Mouse (Mus musculus) lung, embryonic 15.5 days (tissue): ENCODE results near the gene Gm47996. TPM values are rescaled to one million over a fixed set of nuclear protein-coding genes. Genes with fewer than 3 reads are reported as not detected.
"Not testable (repeated sequence)": the region's sequence is repeated elsewhere in the genome, so short reads cannot be mapped to it uniquely, and the experiment has no call there.

Source experiments
- ATAC-seq: fragments of 200-750 bp; cut with Nextera tagmentation; 2 replicates; pipeline ENCODE4 v1.8.0; 2017; ENCODE audit warnings: moderate number of reproducible peaks, borderline replicate concordance; ENCODE audit not compliant: low FRiP score, low TSS enrichment; ENCODE audit errors: extremely low read depth
- H3K27ac ChIP-seq: fragments of 300-500 bp; sonication (generic); 2 replicates; pipeline ENCODE4 v1.5.1; 2015; ENCODE audit warnings: moderate library complexity, mild to moderate bottlenecking, inconsistent platforms
- H3K27me3 ChIP-seq: fragments of 300-500 bp; sonication (generic); 2 replicates; pipeline ENCODE4 v1.6.1; 2015; ENCODE audit warnings: inconsistent platforms
- H3K36me3 ChIP-seq: fragments of 300-500 bp; sonication (generic); 2 replicates; pipeline ENCODE4 v1.6.1; 2015; ENCODE audit warnings: inconsistent platforms
- H3K4me1 ChIP-seq: fragments of 300-500 bp; sonication (generic); 2 replicates; pipeline ENCODE4 v1.6.1; 2015; ENCODE audit warnings: inconsistent platforms
- H3K4me2 ChIP-seq: fragments of 300-500 bp; sonication (generic); 2 replicates; pipeline ENCODE4 v1.6.1; 2015; ENCODE audit warnings: inconsistent platforms, mild to moderate bottlenecking, moderate library complexity
- H3K4me3 ChIP-seq: fragments of 300-500 bp; sonication (generic); 2 replicates; pipeline ENCODE4 v1.5.1; 2015; ENCODE audit warnings: mild to moderate bottlenecking, inconsistent platforms
- H3K9ac ChIP-seq: fragments of 300-500 bp; sonication (generic); 2 replicates; pipeline ENCODE4 v1.6.1; 2015; ENCODE audit warnings: inconsistent platforms
- H3K9me3 ChIP-seq: fragments of 300-500 bp; sonication (generic); 2 replicates; pipeline ENCODE4 v1.6.1; 2016; ENCODE audit warnings: inconsistent platforms
- WGBS: fragments of 180-500 bp; shearing (Covaris S2); methylation state at CpG from one replicate; pipeline ENCODE4 v1.1.7; 2015; 5-methylcytosine and 5-hydroxymethylcytosine counted together
- polyA plus RNA-seq: library from polyadenylated mRNA; unstranded; fragments of >200 nt; fragmentation: Nextera tagmentation; extraction: Ambion mirVana; gene quantifications from 2 replicates; pipeline ENCODE4 v1.2.1, GENCODE M21; 2015

The Gm47996 gene
- polyA plus RNA-seq, 1 experiment from 2014 or later = not detected

DNA sequence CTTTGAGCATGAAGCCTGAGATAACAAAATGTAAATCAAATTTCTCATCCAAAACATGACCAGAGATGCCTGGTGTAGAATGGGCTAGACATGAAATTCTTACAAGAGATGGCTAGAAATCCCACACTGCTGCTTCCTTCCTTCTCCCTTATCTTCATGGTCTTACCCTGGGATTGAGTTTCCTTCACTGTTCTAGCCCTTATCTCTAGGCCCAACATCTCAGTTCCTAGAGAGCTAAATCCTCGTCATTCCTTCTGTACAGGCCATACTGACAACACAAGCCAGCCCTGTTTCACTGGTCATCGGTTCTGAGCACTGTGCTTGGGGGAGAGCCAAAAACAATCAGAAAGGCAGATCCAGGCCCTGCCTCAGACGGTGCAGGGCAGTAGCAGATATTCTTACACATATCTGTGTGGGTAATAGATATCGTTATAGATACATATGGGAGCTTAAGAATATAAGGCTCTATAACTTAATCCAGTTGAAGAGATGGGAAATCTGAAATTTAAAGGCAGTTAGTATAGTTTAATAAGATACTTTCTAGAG, 23.0 kb upstream of the Gm47996 start:
- not testable (repeated sequence) for ATAC-seq, H3K9me3 ChIP-seq, H3K27me3 ChIP-seq, H3K4me1 ChIP-seq, H3K4me2 ChIP-seq, H3K27ac ChIP-seq, H3K4me3 ChIP-seq, H3K9ac ChIP-seq, H3K36me3 ChIP-seq
- 66% methylated on average over 4 of the region's 4 CpGs for WGBS

DNA sequence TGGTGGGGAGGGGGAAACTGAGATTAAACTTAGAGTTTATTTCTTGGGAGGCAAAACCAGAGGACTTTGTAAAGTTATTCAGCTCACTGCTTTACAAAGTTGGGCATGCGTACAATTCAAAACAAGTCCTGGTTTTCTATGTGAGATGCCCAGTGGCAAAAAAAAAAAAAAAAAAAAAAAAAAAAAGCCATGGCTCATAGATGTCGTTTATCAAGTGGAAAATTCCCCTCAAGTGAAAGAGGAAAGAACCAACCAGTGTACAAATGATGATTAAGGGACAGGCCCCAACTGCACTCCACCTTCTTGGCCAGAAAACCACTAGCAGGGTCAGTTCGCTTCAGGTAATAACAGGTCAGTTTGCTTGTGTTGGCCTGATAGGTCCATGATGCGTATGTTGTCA, 21.5 kb upstream of the Gm47996 start:
- Histone ChIP-seq H3K4me3 (no peak overlapping the region), H3K27me3 (no peaks in the 10 kb centered on the region), H3K9ac (no peak overlapping the region), H3K36me3 (no peaks in the 10 kb centered on the region), H3K4me1 (no peaks in the 10 kb centered on the region), H3K27ac (no peak overlapping the region), H3K9me3 (no peaks in the 10 kb centered on the region), H3K4me2 (no peak overlapping the region)
- no peak for ATAC-seq
- 85% methylated on average over 4 of the region's 4 CpGs for WGBS

DNA sequence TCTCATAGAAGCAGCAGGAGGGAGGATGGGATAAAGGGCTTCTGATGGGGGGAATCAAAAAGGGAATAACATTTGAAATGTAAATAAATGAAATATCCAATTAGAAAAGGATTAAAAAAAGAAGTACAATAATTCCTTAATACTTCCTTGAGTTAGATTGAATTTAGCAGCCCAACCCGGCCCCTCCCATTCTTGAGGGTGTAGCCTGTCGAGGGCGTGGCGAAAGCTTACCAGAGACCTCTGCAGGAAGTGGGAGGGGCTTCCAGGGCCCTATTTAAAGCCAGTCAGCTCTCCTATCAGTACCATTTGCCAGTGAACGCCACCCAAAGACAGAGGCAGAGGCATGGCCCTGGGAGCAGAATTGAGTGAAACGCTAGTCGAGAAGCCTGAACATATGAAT, 17.9 kb upstream of the Gm47996 start, which contains the start of gene Gm8947:
Gm8947 (plus strand) TSS at position 302 of the 400 bp plus-strand sequence.
- not testable (repeated sequence) for H3K27ac ChIP-seq, H3K27me3 ChIP-seq, H3K4me1 ChIP-seq, H3K9me3 ChIP-seq, H3K4me2 ChIP-seq, H3K4me3 ChIP-seq, H3K9ac ChIP-seq, H3K36me3 ChIP-seq, ATAC-seq
- WGBS = 80% methylated on average over 1 of the region's 7 CpGs

DNA sequence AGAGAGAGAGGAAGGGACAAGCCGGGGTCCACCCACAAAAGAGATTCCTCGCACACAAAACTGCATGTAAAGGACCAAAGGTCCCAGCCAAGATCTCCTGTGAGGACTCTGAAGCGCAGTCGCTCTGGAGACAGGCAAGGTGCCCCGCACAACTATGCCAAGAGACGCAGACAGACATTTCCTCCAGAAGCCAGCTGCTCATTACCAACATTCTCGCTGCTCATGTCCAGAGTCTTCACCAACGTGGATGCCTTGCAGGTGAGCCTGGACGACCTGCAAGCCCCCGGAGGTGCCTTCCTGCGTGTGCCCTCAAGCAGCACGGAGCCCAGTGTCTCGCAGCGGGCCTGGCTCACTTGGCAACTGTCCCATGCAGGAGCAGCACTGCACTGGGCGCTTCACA, 17.2 kb upstream of the Gm47996 start:
- H3K4me1 ChIP-seq, ATAC-seq, H3K27ac ChIP-seq, H3K36me3 ChIP-seq, H3K27me3 ChIP-seq, H3K9ac ChIP-seq, H3K4me2 ChIP-seq, H3K9me3 ChIP-seq, H3K4me3 ChIP-seq: not testable (repeated sequence)
- WGBS = 86% methylated on average over 15 of the region's 15 CpGs

DNA sequence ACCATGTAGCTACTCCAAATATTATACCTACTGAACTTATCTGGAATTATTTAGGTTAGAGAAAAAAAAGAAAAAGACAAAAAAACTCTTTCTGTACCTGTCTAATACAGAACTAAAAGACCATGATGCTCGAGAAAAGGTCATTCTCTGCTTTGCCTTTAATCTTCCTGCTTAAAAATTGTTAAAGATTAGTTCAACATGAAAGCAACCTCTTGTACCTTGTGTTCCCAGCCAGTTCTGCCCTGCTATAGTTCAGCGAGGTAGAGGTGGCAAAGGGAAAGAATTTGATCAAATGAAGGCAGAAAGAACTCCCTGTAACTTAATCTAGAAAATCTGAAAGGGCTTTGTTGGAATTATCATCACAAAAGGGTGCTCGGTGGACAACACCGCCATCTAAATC, 13.9 kb upstream of the Gm47996 start:
- not testable (repeated sequence) for H3K27me3 ChIP-seq, H3K4me2 ChIP-seq, H3K9ac ChIP-seq, H3K36me3 ChIP-seq, H3K4me3 ChIP-seq, H3K4me1 ChIP-seq, H3K9me3 ChIP-seq, ATAC-seq, H3K27ac ChIP-seq
- whole genome bisulfite sequencing = 72% methylated on average over 4 of the region's 4 CpGs

DNA sequence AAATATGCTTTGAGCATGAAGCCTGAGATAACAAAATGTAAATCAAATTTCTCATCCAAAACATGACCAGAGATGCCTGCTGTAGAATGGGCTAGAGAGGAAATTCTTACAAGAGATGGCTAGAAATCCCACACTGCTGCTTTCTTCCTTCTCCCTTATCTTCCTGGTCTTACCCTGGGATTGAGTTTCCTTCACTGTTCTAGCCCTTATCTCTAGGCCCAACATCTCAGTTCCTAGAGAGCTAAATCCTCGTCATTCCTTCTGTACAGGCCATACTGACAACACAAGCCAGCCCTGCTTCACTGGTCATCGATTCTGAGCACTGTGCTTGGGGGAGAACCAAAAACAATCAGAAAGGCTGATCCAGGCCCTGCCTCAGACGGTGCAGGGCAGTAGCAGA, 13.2 kb upstream of the Gm47996 start:
- not testable (repeated sequence) for H3K27me3 ChIP-seq, H3K9me3 ChIP-seq
- WGBS = 62% methylated on average over 3 of the region's 3 CpGs

DNA sequence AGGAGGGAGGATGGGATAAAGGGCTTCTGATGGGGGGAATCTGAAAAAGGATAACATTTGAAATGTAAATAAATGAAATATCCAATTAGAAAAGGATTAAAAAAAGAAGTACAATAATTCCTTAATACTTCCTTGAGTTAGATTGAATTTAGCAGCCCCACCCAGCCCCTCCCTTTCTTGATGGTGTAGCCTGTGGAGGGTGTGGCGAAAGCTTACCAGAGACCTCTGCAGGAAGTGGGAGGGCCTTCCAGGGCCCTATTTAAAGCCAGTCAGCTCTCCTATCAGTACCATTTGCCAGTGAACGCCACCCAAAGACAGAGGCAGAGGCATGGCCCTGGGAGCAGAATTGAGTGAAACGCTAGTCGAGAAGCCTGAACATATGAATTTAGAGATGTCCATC, 11.8 kb upstream of the Gm47996 start, which contains the start of gene Gm47995:
Gm47995 (plus strand) TSS at position 329 of the 400 bp plus-strand sequence.
- H3K4me2 ChIP-seq, H3K4me3 ChIP-seq, H3K27me3 ChIP-seq, H3K36me3 ChIP-seq, H3K27ac ChIP-seq, H3K9me3 ChIP-seq, H3K9ac ChIP-seq, H3K4me1 ChIP-seq, ATAC-seq: not testable (repeated sequence)
- 67% methylated on average over 2 of the region's 4 CpGs for WGBS

More for the DNA sequence above, 13.2 kb upstream of the Gm47996 start:
- H3K4me2 ChIP-seq, H3K9ac ChIP-seq, H3K4me3 ChIP-seq, ATAC-seq, H3K4me1 ChIP-seq, H3K27ac ChIP-seq, H3K36me3 ChIP-seq: not testable (repeated sequence)

DNA sequence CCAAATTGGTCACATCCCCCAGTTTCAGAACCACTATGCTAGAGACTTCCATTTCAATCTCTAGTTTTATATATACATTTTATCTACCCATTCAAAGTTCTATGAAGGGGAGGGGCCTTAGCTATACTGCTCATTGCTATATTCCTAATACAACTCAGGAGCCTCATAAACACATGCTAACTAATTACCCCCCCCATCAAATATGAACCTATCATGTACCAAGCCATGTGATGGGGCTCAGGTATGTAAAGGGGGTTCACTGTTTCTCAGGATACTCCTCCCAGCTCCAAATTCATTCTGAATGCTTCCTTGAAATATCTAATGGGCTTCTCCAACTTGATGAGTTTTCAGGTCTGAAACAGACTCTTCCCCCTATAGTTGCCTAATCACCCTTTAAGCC, 9.3 kb upstream of the Gm47996 start:
- not testable (repeated sequence) for H3K36me3 ChIP-seq, H3K4me3 ChIP-seq, H3K9ac ChIP-seq, ATAC-seq, H3K4me2 ChIP-seq, H3K27ac ChIP-seq, H3K27me3 ChIP-seq, H3K9me3 ChIP-seq, H3K4me1 ChIP-seq

DNA sequence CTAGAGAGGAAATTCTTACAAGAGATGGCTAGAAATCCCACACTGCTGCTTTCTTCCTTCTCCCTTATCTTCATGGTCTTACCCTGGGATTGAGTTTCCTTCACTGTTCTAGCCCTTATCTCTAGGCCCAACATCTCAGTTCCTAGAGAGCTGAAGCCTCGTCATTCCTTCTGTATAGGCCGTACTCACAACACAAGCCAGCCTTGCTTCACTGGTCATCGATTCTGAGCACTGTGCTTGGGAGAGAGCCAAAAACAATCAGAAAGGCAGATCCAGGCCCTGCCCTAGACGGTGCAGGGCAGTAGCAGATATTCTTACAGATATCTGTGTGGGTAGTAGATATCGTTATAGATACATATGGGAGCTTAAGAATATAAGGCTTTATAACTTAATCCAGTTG, 7.2 kb upstream of the Gm47996 start:
- not testable (repeated sequence) for H3K27ac ChIP-seq, H3K36me3 ChIP-seq, H3K9ac ChIP-seq, H3K4me2 ChIP-seq, H3K4me1 ChIP-seq, H3K4me3 ChIP-seq, H3K9me3 ChIP-seq, H3K27me3 ChIP-seq
- ATAC-seq = peak; percentile 31; the same call in 1 of the 2 replicates
- 67% methylated on average over 4 of the region's 5 CpGs for WGBS

DNA sequence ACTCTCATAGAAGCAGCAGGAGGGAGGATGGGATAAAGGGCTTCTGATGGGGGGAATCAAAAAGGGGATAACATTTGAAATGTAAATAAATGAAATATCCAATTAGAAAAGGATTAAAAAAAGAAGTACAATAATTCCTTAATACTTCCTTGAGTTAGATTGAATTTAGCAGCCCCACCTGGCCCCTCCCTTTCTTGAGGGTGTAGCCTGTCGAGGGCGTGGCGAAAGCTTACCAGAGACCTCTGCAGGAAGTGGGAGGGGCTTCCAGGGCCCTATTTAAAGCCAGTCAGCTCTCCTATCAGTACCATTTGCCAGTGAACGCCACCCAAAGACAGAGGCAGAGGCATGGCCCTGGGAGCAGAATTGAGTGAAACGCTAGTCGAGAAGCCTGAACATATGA, 6.1 kb upstream of the Gm47996 start, which contains the start of gene 3110040M04Rik:
3110040M04Rik (plus strand) TSS at position 304 of the 400 bp plus-strand sequence.
- H3K9me3 ChIP-seq, H3K36me3 ChIP-seq, H3K4me2 ChIP-seq, ATAC-seq, H3K4me3 ChIP-seq, H3K27me3 ChIP-seq, H3K4me1 ChIP-seq, H3K9ac ChIP-seq, H3K27ac ChIP-seq: not testable (repeated sequence)
- WGBS = no CpG with 5 or more reads among the region's 6 CpGs

DNA sequence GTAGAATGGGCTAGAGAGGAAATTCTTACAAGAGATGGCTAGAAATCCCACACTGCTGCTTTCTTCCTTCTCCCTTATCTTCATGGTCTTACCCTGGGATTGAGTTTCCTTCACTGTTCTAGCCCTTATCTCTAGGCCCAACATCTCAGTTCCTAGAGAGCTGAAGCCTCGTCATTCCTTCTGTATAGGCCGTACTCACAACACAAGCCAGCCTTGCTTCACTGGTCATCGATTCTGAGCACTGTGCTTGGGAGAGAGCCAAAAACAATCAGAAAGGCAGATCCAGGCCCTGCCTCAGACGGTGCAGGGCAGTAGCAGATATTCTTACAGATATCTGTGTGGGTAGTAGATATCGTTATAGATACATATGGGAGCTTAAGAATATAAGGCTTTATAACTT, 1.4 kb upstream of the Gm47996 start:
- not testable (repeated sequence) for ATAC-seq, H3K36me3 ChIP-seq, H3K9me3 ChIP-seq, H3K27me3 ChIP-seq, H3K4me1 ChIP-seq, H3K9ac ChIP-seq, H3K4me2 ChIP-seq, H3K4me3 ChIP-seq, H3K27ac ChIP-seq
- 49% methylated on average over 4 of the region's 5 CpGs for WGBS

DNA sequence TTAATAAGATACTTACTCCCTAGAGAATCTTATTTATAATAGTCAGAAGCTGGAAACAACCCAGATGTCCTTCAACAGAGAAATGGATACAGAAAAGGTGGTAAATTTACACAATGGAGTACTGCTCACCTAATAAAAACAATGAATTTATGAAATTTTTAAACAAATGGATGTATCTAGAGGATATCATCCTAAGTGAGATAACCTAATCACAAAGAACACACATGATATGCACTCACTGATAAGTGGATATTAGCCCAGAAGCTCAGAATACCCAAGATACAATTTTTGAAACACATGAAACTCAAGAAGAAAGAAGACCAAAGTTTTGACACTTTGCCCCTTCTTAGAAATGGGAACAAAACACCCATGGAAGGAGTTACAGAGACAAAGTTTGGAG, 987 bp upstream of the Gm47996 start:
- not testable (repeated sequence) for H3K9ac ChIP-seq, ATAC-seq, H3K36me3 ChIP-seq, H3K4me3 ChIP-seq, H3K4me1 ChIP-seq, H3K9me3 ChIP-seq, H3K4me2 ChIP-seq, H3K27ac ChIP-seq, H3K27me3 ChIP-seq

DNA sequence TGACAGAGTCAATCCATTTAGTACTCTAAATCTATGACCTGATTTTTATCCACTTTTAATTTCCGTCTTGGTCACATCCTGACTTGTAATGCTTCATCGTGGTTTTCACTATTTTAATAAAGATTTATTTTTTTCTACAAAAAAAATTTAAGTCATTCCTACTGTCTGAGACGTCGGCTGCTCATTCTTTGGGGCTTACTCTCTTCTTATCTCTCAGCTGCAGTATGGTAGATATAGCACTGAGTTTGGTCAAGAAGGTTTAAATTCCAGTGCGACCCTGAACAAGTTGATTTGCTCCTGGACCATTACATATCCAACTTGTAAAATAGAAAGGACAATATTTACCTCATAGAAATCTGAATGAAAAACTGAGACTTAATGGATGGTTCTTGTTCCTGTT, 1.7 kb downstream of the Gm47996 start:
- not testable (repeated sequence) for ATAC-seq, H3K36me3 ChIP-seq
- 69% methylated on average over 5 of the region's 5 CpGs for WGBS

More for the DNA sequence above, 1.7 kb downstream of the Gm47996 start:
- not testable (repeated sequence) for H3K9ac ChIP-seq, H3K27ac ChIP-seq, H3K9me3 ChIP-seq, H3K27me3 ChIP-seq, H3K4me3 ChIP-seq, H3K4me1 ChIP-seq, H3K4me2 ChIP-seq
